Mouse (Mus musculus) liver, adult 2 months (tissue): ENCODE measurements around the gene Tecta.

Source experiments
- CTCF ChIP-seq: fragments of 200-500 bp; IDR thresholded peaks from 2 replicates; pipeline ENCODE4 v1.5.1; 2011; ENCODE audit warnings: low read depth, low read length, control low read depth
- POLR2A ChIP-seq: fragments of 200-500 bp; IDR thresholded peaks from 2 replicates; pipeline ENCODE4 v1.6.1; 2011; ENCODE audit warnings: low read length, control low read depth; ENCODE audit not compliant: insufficient read depth; ENCODE audit errors: extremely low read depth

DNA sequence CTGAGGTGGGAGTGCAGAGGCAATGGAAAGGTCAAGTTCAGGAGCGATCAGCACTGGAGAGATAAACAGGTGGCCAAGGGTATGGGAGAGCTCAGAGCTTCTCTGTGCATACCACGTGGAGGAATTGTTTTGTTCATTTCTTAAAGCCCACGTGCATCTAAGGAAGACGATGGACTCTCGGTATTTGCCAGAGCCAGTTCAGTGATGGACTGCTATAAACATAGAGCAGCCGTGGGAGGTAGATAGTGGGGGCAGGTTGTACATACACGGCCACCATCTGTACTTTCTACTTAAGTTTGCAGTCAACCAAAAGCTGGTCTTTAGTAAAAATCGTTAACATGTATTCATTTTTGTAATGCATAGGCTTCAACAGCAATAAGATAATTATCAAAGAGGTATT is 42.4 kb upstream of the Tecta start:
- TF ChIP-seq CTCF = no peak
- no peak for TF ChIP-seq POLR2A
